Mouse (Mus musculus) kidney, postnatal 36 days (tissue): ENCODE measurements around the gene Olfr292.

Experiments used
- DNase-seq, 2 experiments: peaks; one replicate each; pipeline ENCODE4 v3.0.0; 2021 to 2022; ENCODE audit warnings: mixed read lengths in 2 of 2

Gene Olfr292

GRCm38 (mm10) chr7:86688030-86688429 lies at the start of gene Olfr292:
TSS of gene Olfr292 (plus strand) at chr7:86688330.
- DNase-seq, result no peak

- no peak for DNase-seq
Observed at GRCm38 (mm10) chr7:86648761-86649160, 39.4 kb upstream of the Olfr292 start, which contains the start of gene Olfr293. TSS of gene Olfr293 (plus strand) at chr7:86649061.

- no peak for DNase-seq
Observed at GRCm38 (mm10) chr7:86725013-86725412, 36.9 kb downstream of the Olfr292 start.
